Mouse (Mus musculus): Measurements from ENCODE around the gene Csad.

Csad gene

GRCm38 (mm10) chr15:102134709-102135108 is 69.8 kb downstream of the Csad start:
- DNase-seq (ENCODE audit: extremely low read depth, low read depth, low spot score) = no peak

GRCm38 (mm10) chr15:102133314-102133713 is 71.2 kb downstream of the Csad start:
- no peak for DNase-seq (ENCODE audit: extremely low read depth, low read depth, low spot score)
